Mouse (Mus musculus): ENCODE measurements at regions not wholly inside any gene's neighbourhood (a gene's known extent, or its start where the extent isn't known, plus 50 kb on each side); places are given as distances from the start of the nearest gene placed in this dataset.

DNA sequence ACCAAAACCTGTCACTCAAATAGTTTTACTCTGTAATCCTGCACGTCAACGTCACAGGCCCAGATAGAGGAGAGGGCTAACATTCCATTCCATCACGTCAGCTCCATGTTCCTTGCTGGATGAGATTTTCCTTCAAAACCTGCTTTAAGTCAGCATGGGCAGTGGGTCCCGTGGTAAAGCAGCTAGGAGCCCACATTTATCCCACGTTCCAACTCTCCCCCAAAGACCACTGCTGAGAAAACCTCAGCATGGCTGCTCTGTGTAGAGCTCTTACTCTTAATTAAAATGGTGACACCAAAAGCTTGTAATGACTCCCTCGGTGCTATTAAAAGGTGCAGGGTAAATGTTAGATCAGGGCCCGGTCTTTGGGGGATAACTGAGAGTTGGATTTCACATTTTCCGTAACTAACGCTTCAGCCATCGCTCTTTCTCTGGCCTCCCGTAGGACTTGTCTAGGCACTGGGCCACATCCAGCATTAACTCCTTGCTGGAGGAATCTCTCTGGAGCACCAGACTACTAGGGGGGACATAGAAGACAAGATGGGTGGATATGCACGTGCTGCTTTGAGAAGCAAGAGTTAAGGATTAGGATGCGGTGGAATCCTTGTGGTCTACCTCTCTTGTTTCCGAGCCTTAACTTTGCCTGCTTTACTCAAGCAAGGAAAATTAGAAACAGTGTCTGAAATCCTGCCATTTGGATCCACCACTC is 56.1 kb upstream of the Smarca2 start:
- Histone ChIP-seq H3K9ac (ENCODE audit: low read depth, low read length) (no peak overlapping the region), H3K4me2 (replicated peaks; ENCODE audit: low read depth, low read length) (no peak overlapping the region), H3K27ac (ENCODE audit: low read depth, low read length) (no peak overlapping the region), H3K9me3 (ENCODE audit: control insufficient read depth, low read length) (no peaks in the 10 kb centered on the region), H3K4me1 (replicated peaks; ENCODE audit: control insufficient read depth, insufficient read depth, low read length) (no peaks in the 10 kb centered on the region), H3K36me3 (ENCODE audit: control insufficient read depth, insufficient read depth, low read length) (no peaks in the 10 kb centered on the region), H3K4me3 (ENCODE audit: low read depth, low read length) (no peak overlapping the region), H3K27me3 (ENCODE audit: control insufficient read depth, insufficient read depth, low read length) (no peaks in the 10 kb centered on the region)
- ATAC-seq (ENCODE audit: low FRiP score): no peak
- DNase-seq (ENCODE audit: low spot score): no peak
- WGBS: 80% methylated on average over 14 of the region's 14 CpGs

DNA sequence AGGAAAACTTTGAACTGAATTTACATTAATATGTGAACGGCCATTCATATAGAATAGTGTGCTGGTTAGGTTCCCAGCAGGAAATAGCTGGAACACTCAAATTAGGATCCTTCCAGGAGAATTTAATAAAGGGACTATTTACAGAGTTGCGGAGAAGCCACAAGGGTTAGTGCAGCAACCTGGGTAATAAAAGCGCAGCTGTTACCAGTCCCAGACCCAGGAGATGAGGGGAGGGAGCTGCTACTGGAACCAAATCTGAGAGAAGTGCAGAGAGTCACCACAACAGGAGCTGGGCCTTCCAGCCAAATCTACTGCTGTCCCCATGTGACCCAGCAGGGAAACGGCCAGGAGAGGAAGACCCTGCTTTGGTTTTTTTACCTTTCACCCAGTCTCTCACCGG is 54.6 kb upstream of the Smarca2 start:
- Histone ChIP-seq H3K4me2 (replicated peaks; ENCODE audit: low read depth, low read length) (no peak overlapping the region), H3K27ac (ENCODE audit: low read depth, low read length) (no peak overlapping the region), H3K4me1 (replicated peaks; ENCODE audit: control insufficient read depth, insufficient read depth, low read length) (no peaks in the 10 kb centered on the region), H3K36me3 (ENCODE audit: control insufficient read depth, insufficient read depth, low read length) (no peaks in the 10 kb centered on the region), H3K27me3 (ENCODE audit: control insufficient read depth, insufficient read depth, low read length) (no peaks in the 10 kb centered on the region), H3K9ac (ENCODE audit: low read depth, low read length) (no peak overlapping the region), H3K4me3 (ENCODE audit: low read depth, low read length) (no peak overlapping the region), H3K9me3 (ENCODE audit: control insufficient read depth, low read length) (no peaks in the 10 kb centered on the region)
- 48% methylated on average over 5 of the region's 5 CpGs for WGBS
- no peak for ATAC-seq (ENCODE audit: low FRiP score)
- no peak for DNase-seq (ENCODE audit: low spot score)
